Mouse (Mus musculus) midbrain, embryonic 16.5 days (tissue): ENCODE results near the gene Gpc6. TPM values are rescaled to one million over a fixed set of nuclear protein-coding genes. Genes with fewer than 3 reads are reported as not detected.

Experiments used
- ATAC-seq: fragments of 200-750 bp; cut with Nextera tagmentation; 2 replicates; pipeline ENCODE4 v1.8.0; 2017; ENCODE audit warnings: moderate TSS enrichment
- H3K27ac ChIP-seq: fragments of 300-500 bp; sonication (generic); 2 replicates; pipeline ENCODE4 v1.5.1; 2014; ENCODE audit warnings: mild to moderate bottlenecking, low read length, mixed read lengths
- H3K27me3 ChIP-seq: fragments of 300-500 bp; sonication (generic); 2 replicates; pipeline ENCODE4 v1.6.1; 2014; ENCODE audit warnings: low read depth, low read length, mixed read lengths; ENCODE audit not compliant: control insufficient read depth, insufficient read depth
- H3K36me3 ChIP-seq: fragments of 300-500 bp; sonication (generic); 2 replicates; pipeline ENCODE4 v1.6.1; 2014; ENCODE audit warnings: mild to moderate bottlenecking, low read length, moderate library complexity, mixed read lengths; ENCODE audit not compliant: control insufficient read depth, insufficient read depth
- H3K4me1 ChIP-seq: fragments of 300-500 bp; sonication (generic); 2 replicates; pipeline ENCODE4 v1.6.1; 2014; ENCODE audit warnings: mild to moderate bottlenecking, low read length, mixed read lengths; ENCODE audit not compliant: control insufficient read depth, insufficient read depth
- H3K4me2 ChIP-seq: fragments of 300-500 bp; sonication (generic); 2 replicates; pipeline ENCODE4 v1.6.1; 2014; ENCODE audit warnings: mild to moderate bottlenecking, low read length, mixed read lengths
- H3K4me3 ChIP-seq: fragments of 300-500 bp; sonication (generic); 2 replicates; pipeline ENCODE4 v1.5.1; 2014; ENCODE audit warnings: low read depth, mild to moderate bottlenecking, low read length, moderate library complexity, mixed read lengths
- H3K9ac ChIP-seq: fragments of 300-500 bp; sonication (generic); 2 replicates; pipeline ENCODE4 v1.6.1; 2014; ENCODE audit warnings: low read depth, low read length, mixed read lengths
- H3K9me3 ChIP-seq: fragments of 300-500 bp; sonication (generic); replicated peaks from 2 replicates; pipeline ENCODE4 v1.6.1; 2014; ENCODE audit warnings: mild to moderate bottlenecking, low read length, mixed read lengths; ENCODE audit not compliant: control insufficient read depth, poor library complexity, severe bottlenecking
- WGBS: fragments of 180-500 bp; shearing (Covaris S2); extraction: QIAGEN DNeasy Blood & Tissue Kit; methylation state at CpG from one replicate; pipeline ENCODE4 v1.1.7; 2014; 5-methylcytosine and 5-hydroxymethylcytosine counted together
- polyA plus RNA-seq: library from polyadenylated mRNA; unstranded; fragments of >200 nt; fragmentation: Nextera tagmentation; extraction: Ambion mirVana; gene quantifications from 2 replicates; pipeline ENCODE4 v1.2.1, GENCODE M21; 2015

Gene Gpc6
- polyA plus RNA-seq, 1 experiment from 2014 or later, result 19.7 TPM

DNA sequence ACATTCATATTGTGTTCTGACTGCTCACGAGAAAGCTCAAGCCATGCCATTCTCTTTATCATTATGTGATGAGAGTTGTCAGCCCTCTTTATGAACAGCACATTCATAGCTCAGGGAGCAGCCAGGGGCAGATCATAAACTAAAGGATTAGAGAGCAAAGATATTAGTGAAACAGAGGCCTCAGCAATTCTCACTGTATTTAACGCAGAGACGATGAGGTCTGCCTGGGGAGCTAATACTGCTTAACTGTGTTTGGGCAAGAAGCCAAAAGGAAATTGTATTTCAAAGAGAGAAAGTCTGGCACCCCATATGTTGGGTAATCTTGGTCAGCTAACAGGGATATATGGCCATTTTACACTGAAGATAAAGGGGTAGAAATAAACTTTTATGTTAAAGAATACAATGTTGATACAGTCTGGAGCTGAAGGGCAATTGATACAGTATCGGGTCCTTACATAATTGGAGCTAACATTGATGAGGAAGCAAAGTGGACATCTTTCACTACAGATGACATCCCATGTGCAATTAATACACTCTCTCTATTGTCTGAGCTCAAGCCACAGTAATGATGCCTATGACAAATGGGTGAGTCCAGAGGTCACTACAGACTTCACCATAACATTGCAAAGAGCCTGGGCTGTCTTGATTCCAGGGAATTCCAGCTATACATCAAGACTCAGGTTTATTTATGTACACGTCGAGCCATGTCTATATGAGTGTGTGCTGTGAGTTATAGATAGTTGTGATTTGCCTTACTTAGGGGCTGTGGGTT lies 216.1 kb downstream of the Gpc6 start:
- H3K9me3 ChIP-seq, result no peaks in the 10 kb centered on the region
- no peaks in the 10 kb centered on the region for H3K4me1 ChIP-seq
- no peak overlapping the region for H3K4me3 ChIP-seq
- no peaks in the 10 kb centered on the region for H3K27me3 ChIP-seq
- ATAC-seq, result peak; percentile 64; the same call in 1 of the 2 replicates
- no peak overlapping the region for H3K4me2 ChIP-seq
- 0 out of 2 replicates have a peak overlapping the region, but pooled peaks have one; percentile 29 for H3K27ac ChIP-seq
- no peak overlapping the region for H3K9ac ChIP-seq
- H3K36me3 ChIP-seq, result no peaks in the 10 kb centered on the region
- 60% methylated on average over 6 of the region's 6 CpGs for whole genome bisulfite sequencing

DNA sequence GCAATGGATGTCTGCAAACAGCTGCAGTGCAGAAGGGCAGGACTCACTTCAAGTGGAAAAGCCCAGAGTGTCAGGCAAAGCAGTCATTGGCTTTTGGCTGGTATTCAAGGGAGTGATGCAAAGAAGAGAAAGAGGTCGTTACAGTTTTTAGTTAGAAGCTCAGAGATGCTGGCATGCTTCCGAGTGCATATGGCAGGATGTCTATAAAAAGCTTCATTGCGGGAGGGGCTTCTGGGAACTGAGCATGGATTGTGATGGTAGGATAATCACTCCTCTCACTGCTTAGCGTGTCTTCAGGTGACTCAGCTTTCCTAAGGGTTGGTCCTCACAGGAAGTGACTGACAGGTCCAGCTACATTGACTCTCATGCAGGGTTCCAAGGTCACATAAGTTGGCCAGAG lies 221.0 kb downstream of the Gpc6 start:
- Histone ChIP-seq H3K9me3 (no peaks in the 10 kb centered on the region), H3K27ac (no peak overlapping the region), H3K4me3 (no peak overlapping the region), H3K4me1 (no peaks in the 10 kb centered on the region), H3K9ac (no peak overlapping the region), H3K27me3 (no peaks in the 10 kb centered on the region), H3K4me2 (no peak overlapping the region), H3K36me3 (no peaks in the 10 kb centered on the region)
- ATAC-seq, result no peak
- 73% methylated on average over 4 of the region's 4 CpGs for WGBS

DNA sequence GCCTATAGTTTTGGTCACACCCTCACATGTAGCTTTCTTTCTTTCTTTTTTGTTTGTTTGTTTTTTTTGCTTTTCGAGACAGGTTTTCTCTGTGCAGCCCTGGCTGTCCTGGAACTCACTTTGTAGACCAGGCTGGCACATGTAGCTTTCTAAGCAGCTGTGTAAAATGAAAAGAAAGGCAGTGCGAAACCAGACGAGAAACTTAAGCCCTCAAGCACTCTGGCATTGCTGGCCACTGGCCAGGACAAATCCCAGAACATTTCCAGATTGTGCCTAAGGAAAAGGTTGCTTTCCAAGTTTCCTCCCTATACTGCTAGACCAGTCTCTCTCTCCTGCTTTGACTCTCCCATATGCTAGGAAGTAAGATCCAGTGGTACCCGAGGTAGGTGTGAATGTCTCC lies 221.6 kb downstream of the Gpc6 start:
- Histone ChIP-seq H3K27ac (no peak overlapping the region), H3K9ac (no peak overlapping the region), H3K4me3 (no peak overlapping the region), H3K9me3 (no peaks in the 10 kb centered on the region), H3K36me3 (no peaks in the 10 kb centered on the region), H3K4me2 (no peak overlapping the region), H3K27me3 (no peaks in the 10 kb centered on the region), H3K4me1 (no peaks in the 10 kb centered on the region)
- 75% methylated on average over 4 of the region's 4 CpGs for WGBS
- no peak for ATAC-seq

DNA sequence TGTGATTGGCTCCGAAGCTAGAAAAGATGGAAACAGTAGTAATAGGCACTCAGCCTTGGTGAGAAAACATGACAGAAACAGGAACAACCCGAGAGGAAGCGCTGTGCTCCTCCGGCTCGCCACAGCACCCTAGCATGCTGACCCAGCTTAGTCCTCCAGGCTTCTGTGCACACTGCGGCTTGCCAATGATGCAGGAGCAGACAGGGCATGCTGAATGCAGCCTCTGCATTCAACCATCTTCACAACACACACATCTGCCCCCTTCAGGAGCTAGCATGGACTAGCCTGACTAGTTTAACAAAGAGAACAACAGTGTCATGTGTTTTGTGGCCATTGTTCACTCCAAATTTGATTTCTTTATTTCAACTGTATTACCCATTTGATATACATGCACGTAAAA lies 226.5 kb downstream of the Gpc6 start:
- WGBS, result 95% methylated on average over 7 of the region's 7 CpGs
- Histone ChIP-seq H3K27ac (no peak overlapping the region), H3K36me3 (no peaks in the 10 kb centered on the region), H3K27me3 (no peaks in the 10 kb centered on the region), H3K9ac (no peak overlapping the region), H3K4me2 (no peak overlapping the region), H3K9me3 (no peaks in the 10 kb centered on the region), H3K4me1 (no peaks in the 10 kb centered on the region), H3K4me3 (no peak overlapping the region)
- ATAC-seq, result no peak

DNA sequence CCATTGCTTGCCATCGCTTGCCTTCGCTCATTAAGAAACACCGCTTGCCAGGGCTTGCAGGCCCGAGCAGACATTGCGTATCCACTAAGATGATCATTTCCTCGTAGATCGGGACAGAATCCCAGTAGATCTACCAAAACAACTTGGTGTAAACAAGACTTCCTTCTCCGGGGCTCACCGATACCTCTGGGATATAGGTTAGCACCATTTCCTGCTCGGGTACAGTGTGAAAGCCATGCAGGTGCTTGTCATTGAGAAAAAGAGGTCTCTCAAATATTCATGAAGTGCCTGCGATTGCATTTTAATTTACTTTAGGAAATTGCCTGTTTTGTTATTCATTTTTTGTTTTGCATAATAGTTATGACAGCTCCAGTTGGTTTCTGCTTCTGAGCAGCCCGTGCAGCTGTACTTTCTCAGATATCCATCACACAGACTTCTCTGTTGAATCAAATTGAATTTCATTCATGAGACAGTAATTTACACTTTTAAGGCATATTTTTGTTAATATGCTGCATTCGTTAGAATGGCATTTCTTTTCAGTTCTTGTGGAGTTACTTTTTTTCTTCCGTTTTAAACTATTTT lies 230.9 kb downstream of the Gpc6 start:
- Histone ChIP-seq H3K27ac (no peak overlapping the region), H3K9me3 (no peaks in the 10 kb centered on the region), H3K4me2 (no peak overlapping the region), H3K9ac (no peak overlapping the region), H3K27me3 (no peaks in the 10 kb centered on the region), H3K4me1 (no peaks in the 10 kb centered on the region), H3K36me3 (no peaks in the 10 kb centered on the region), H3K4me3 (no peak overlapping the region)
- WGBS, result 89% methylated on average over 14 of the region's 14 CpGs
- ATAC-seq, result no peak

DNA sequence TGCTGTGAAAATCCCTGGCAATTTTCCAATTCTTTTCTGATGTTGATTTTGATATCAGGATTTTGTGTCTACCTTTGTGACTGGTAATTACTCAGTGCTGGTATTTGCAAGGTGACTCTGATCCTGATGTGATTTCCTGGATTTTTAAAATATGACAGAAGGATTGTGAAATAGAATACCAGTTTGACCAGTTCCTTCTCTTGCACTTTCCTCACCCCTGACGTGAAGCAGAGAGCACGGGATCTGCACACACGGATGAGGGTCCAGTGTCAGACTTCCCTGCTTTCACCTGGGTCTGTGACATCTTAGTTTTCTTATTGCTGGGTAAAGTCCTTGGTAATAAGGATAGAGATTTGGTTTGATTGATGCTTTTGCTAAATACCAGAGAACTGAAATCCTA lies 232.3 kb downstream of the Gpc6 start:
- no peak overlapping the region for H3K4me2 ChIP-seq
- H3K4me3 ChIP-seq, result no peak overlapping the region
- no peaks in the 10 kb centered on the region for H3K9me3 ChIP-seq
- no peaks in the 10 kb centered on the region for H3K36me3 ChIP-seq
- 87% methylated on average over 3 of the region's 3 CpGs for WGBS
- H3K27ac ChIP-seq, result no peak overlapping the region
- no peaks in the 10 kb centered on the region for H3K4me1 ChIP-seq
- no peak for ATAC-seq
- H3K27me3 ChIP-seq, result no peaks in the 10 kb centered on the region
- H3K9ac ChIP-seq, result no peak overlapping the region

DNA sequence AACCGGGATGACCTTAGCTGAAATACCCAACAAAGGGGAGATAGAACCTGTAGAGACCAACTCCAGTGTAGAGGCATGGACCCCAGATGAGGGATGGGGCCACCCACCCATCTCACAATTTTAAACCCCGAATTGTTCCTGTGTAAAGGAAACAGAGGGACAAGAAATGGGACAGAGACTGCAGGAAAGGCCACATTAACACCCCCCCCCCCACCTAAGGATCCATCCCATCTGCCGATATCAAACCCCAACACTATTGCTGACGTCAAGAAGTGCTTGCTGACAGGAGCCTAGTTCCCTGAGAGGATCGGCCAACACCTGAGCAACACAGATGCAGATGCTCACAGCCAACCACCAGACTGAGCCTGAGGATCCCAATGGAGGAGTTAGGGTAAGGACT lies 241.2 kb downstream of the Gpc6 start:
- WGBS, result 99% methylated on average over 5 of the region's 5 CpGs
- no peak for ATAC-seq
- H3K4me2 ChIP-seq, result no peak overlapping the region

DNA sequence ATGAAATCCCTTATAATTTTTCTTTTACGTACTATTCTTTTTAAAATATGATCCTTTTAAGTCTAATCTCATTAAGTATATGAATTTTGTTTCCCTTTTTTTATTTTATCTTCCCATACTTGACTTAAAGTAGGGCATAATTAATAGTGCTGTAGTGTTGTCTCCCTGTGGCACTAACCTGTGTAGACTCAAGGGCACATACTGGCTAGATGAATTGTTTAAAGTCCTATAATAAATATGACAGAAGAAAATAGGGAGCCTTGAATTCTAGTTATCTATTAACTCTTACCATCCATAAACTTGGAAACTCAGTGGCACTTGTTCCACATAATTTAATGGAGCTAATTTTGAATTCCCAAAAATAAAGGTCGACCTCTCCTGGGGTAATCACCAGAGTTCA lies 268.2 kb downstream of the Gpc6 start:
- no peak overlapping the region for H3K4me2 ChIP-seq
- H3K27ac ChIP-seq, result no peak overlapping the region
- H3K4me3 ChIP-seq, result no peak overlapping the region
- H3K9ac ChIP-seq, result no peak overlapping the region
- 94% methylated on average over 2 of the region's 2 CpGs for WGBS
- no peak for ATAC-seq
- no peaks in the 10 kb centered on the region for H3K27me3 ChIP-seq
- no peaks in the 10 kb centered on the region for H3K9me3 ChIP-seq
- H3K4me1 ChIP-seq, result no peaks in the 10 kb centered on the region
- H3K36me3 ChIP-seq, result no peaks in the 10 kb centered on the region

More for the DNA sequence above, 241.2 kb downstream of the Gpc6 start:
- no peak overlapping the region for H3K4me3 ChIP-seq
- H3K9ac ChIP-seq, result no peak overlapping the region
- no peaks in the 10 kb centered on the region for H3K36me3 ChIP-seq
- H3K27me3 ChIP-seq, result no peaks in the 10 kb centered on the region
- no peaks in the 10 kb centered on the region for H3K4me1 ChIP-seq
- no peaks in the 10 kb centered on the region for H3K9me3 ChIP-seq
- no peak overlapping the region for H3K27ac ChIP-seq

DNA sequence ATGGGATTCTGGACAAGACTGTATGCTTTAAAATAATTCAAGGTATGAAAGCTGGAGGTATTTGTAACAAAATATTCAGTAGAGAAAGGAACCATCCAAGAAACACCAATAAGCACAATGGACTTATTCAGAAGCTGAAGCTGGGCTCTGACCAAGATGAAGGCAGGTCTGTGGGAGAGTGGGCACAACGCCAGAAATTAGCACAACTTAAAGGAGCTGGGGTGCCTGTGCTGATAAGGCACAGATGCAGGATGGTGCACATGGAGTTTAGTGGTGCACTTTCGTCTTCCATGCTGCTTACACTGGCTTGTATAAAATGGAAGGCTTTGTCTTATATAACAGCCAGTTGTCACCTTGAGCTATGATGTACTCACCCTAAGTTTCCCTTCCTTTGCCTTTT lies 276.9 kb downstream of the Gpc6 start:
- no peak for ATAC-seq
- Histone ChIP-seq H3K4me3 (no peak overlapping the region), H3K9ac (no peak overlapping the region), H3K27me3 (no peaks in the 10 kb centered on the region), H3K9me3 (no peaks in the 10 kb centered on the region), H3K4me2 (no peak overlapping the region), H3K4me1 (no peaks in the 10 kb centered on the region), H3K36me3 (no peaks in the 10 kb centered on the region), H3K27ac (no peak overlapping the region)
- WGBS, result 81% methylated on average over 2 of the region's 2 CpGs
